8 mouse cellular contexts compared by ENCODE assay signal in genomic region chr15:101253886-101254795, GRCm38 (mm10). TPM values are rescaled to one million over a fixed set of nuclear protein-coding genes. Genes with fewer than 3 reads are reported as not detected.
DNase-seq lines count a peak whose midpoint lies in the region; ATAC-seq and TF ChIP-seq lines count a peak whose summit lies in the region.

Gene Nr4a1 (plus strand): TSS chr15:101254269.

- peak within 1 kb of the TSS; percentile 89 for H3K4me2 ChIP-seq in midbrain, postnatal 0 days (ENCODE audit: low read depth, low read length, poor library complexity, severe bottlenecking)
- peak within 1 kb of the TSS; percentile 92 for H3K4me2 ChIP-seq in stomach, embryonic 14.5 days (replicated peaks; ENCODE audit: low read depth, low read length)

- peak; percentile 40 to 69 for DNase-seq in urinary bladder, adult 18-20 months (ENCODE audit: low spot score in 2 of 2)
- no peak for DNase-seq in urinary bladder, postnatal 10 days (ENCODE audit: low spot score)
- peak; percentile 75 for DNase-seq in embryonic facial prominence, embryonic 10.5 days (ENCODE audit: low spot score)
- peak; percentile 88 to 91 for DNase-seq in heart, adult 2 months
- DNase-seq in kidney, adult 18-20 months: peak; percentile 78
- DNase-seq in liver: peak; percentile 62
- DNase-seq in midbrain, postnatal 0 days (ENCODE audit: low spot score): peak; percentile 70

- peak within 1 kb of the TSS; percentile 80 for H3K9ac ChIP-seq in heart, adult 2 months (ENCODE audit: low read depth, low read length)
- H3K9ac ChIP-seq in midbrain, postnatal 0 days (replicated peaks; ENCODE audit: low read length, poor library complexity, severe bottlenecking): peak within 1 kb of the TSS; percentile 74
- peak within 1 kb of the TSS; percentile 72 for H3K9ac ChIP-seq in stomach, embryonic 14.5 days (replicated peaks; ENCODE audit: low read depth, low read length)

- H3K9me3 ChIP-seq in embryonic facial prominence, embryonic 10.5 days: no peaks in the 10 kb centered on the region
- no peaks in the 10 kb centered on the region for H3K9me3 ChIP-seq in midbrain, postnatal 0 days (ENCODE audit: low read length)
- H3K9me3 ChIP-seq in stomach, embryonic 14.5 days (ENCODE audit: control insufficient read depth, low read depth, low read length): no peaks in the 10 kb centered on the region

- H3K27ac ChIP-seq in embryonic facial prominence, embryonic 10.5 days (replicated peaks): peak within 1 kb of the TSS; percentile 92
- H3K27ac ChIP-seq in heart, adult 2 months: peak within 1 kb of the TSS; percentile 80
- no peak within 1 kb of the TSS for H3K27ac ChIP-seq in midbrain, postnatal 0 days (ENCODE audit: low read depth, low read length)
- H3K27ac ChIP-seq in stomach, embryonic 14.5 days (ENCODE audit: low read length): peak within 1 kb of the TSS; percentile 48; the same call in 1 of the 2 replicates

- H3K4me1 ChIP-seq in embryonic facial prominence, embryonic 10.5 days: peaks cover 41% of the 10 kb centered on the region
- peaks cover 6% of the 10 kb centered on the region for H3K4me1 ChIP-seq in heart, adult 2 months (ENCODE audit: control insufficient read depth, insufficient read depth, low read length)
- H3K4me1 ChIP-seq in midbrain, postnatal 0 days (ENCODE audit: insufficient read depth, low read length): no peaks in the 10 kb centered on the region
- no peaks in the 10 kb centered on the region for H3K4me1 ChIP-seq in stomach, embryonic 14.5 days (ENCODE audit: control insufficient read depth, insufficient read depth, low read length)

- peak; percentile 53 for ATAC-seq in midbrain, postnatal 0 days (ENCODE audit: low FRiP score)
- peak; percentile 68 for ATAC-seq in stomach, embryonic 14.5 days (ENCODE audit: insufficient number of reproducible peaks, insufficient read depth, low FRiP score, low read depth)

- no peaks in the 10 kb centered on the region; the same call in 1 of the 2 replicates for H3K27me3 ChIP-seq in embryonic facial prominence, embryonic 10.5 days (replicated peaks; ENCODE audit: low read depth, poor library complexity, severe bottlenecking)
- no peaks in the 10 kb centered on the region for H3K27me3 ChIP-seq in heart, adult 2 months (ENCODE audit: control insufficient read depth, insufficient read depth, low read length)
- H3K27me3 ChIP-seq in midbrain, postnatal 0 days (ENCODE audit: insufficient read depth, low read length): no peaks in the 10 kb centered on the region
- no peaks in the 10 kb centered on the region for H3K27me3 ChIP-seq in stomach, embryonic 14.5 days (ENCODE audit: control insufficient read depth, insufficient read depth, low read length)

- peak within 1 kb of the TSS; percentile 82 for H3K4me3 ChIP-seq in embryonic facial prominence, embryonic 10.5 days
- H3K4me3 ChIP-seq in heart, adult 2 months: peak within 1 kb of the TSS; percentile 73
- H3K4me3 ChIP-seq in midbrain, postnatal 0 days (ENCODE audit: low read depth, low read length): peak within 1 kb of the TSS; percentile 65
- peak within 1 kb of the TSS; percentile 51 for H3K4me3 ChIP-seq in stomach, embryonic 14.5 days (ENCODE audit: low read depth, low read length)

- TF ChIP-seq CTCF in heart, adult 2 months (IDR thresholded peaks at IDR 0.05): no peak
- TF ChIP-seq CTCF in midbrain, postnatal 0 days (IDR thresholded peaks at IDR 0.05): peak; percentile 31; the same call in 1 of the 2 replicates

- intact Hi-C loops in heart, adult 2 months (cut with DNase I): no loop called here

- TF ChIP-seq EP300 in heart, adult 2 months (IDR thresholded peaks at IDR 0.05; ENCODE audit: insufficient read depth, low read depth, low read length): peak; percentile 34; the same call in 1 of the 2 replicates

- 1% methylated on average over 82 of the region's 82 CpGs for WGBS in embryonic facial prominence, embryonic 10.5 days
- WGBS in heart, adult 2 months: 3% methylated on average over 80 of the region's 82 CpGs
- under 1% methylated on average over 72 of the region's 82 CpGs for WGBS in midbrain, postnatal 0 days
- 2% methylated on average over 65 of the region's 82 CpGs for WGBS in stomach, embryonic 14.5 days

- H3K79me2 ChIP-seq in heart, adult 2 months (replicated peaks; ENCODE audit: control insufficient read depth, insufficient read depth, low read length): no peaks in the 10 kb centered on the region

- H3K36me3 ChIP-seq in embryonic facial prominence, embryonic 10.5 days (replicated peaks): no peaks in the 10 kb centered on the region
- no peaks in the 10 kb centered on the region for H3K36me3 ChIP-seq in heart, adult 2 months (ENCODE audit: control insufficient read depth, insufficient read depth, low read length)
- H3K36me3 ChIP-seq in midbrain, postnatal 0 days (ENCODE audit: insufficient read depth, low read length): no peaks in the 10 kb centered on the region
- no peaks in the 10 kb centered on the region for H3K36me3 ChIP-seq in stomach, embryonic 14.5 days (ENCODE audit: control insufficient read depth, insufficient read depth, low read length)

- TF ChIP-seq POLR2A in heart, adult 2 months (IDR thresholded peaks at IDR 0.05; ENCODE audit: insufficient read depth, low read depth, low read length): peak; percentile 35; the same call in 1 of the 2 replicates

RNA-seq across cellular contexts. Expression of gene Nr4a1, which starts in this region (rescaled TPM):
- polyA plus RNA-seq in embryonic facial prominence, embryonic 10.5 days (2016; fragmentation: Nextera tagmentation; extraction: Ambion mirVana): 4.7 and 5.3 TPM in 2 replicates
- total RNA-seq in heart, adult 2 months (2021): 10 to 100 TPM; 12.1 to 45.3 TPM
- polyA plus RNA-seq in heart, adult 2 months (2012; rRNA removed): 17.0 and 23.8 TPM in 2 replicates
- total RNA-seq in midbrain, postnatal 0 days (2014; rRNA removed): 6.9 and 7.7 TPM in 2 replicates
- 6.9 and 7.0 TPM in 2 replicates for polyA plus RNA-seq in midbrain, postnatal 0 days (2015; fragmentation: Nextera tagmentation; extraction: Ambion mirVana)
- polyA plus RNA-seq in stomach, embryonic 14.5 days (2014; fragmentation: Nextera tagmentation; extraction: Ambion mirVana): 10.1 and 12.1 TPM in 2 replicates
